Mouse (Mus musculus): ENCODE results near the gene Rnf25.

- TF ChIP-seq CTCF (IDR thresholded peaks at IDR 0.05; ENCODE audit: low read depth) (no peak), EP300 (IDR thresholded peaks at IDR 0.05; ENCODE audit: low read depth) (no peak)
These were observed 31.2 kb downstream of the Rnf25 start for GRCm38 (mm10) chr1:74569739-74570719.
